Mouse (Mus musculus): ENCODE measurements at regions not wholly inside any gene's neighbourhood (a gene's known extent, or its start where the extent isn't known, plus 50 kb on each side); places are given as distances from the start of the nearest gene placed in this dataset.

DNA sequence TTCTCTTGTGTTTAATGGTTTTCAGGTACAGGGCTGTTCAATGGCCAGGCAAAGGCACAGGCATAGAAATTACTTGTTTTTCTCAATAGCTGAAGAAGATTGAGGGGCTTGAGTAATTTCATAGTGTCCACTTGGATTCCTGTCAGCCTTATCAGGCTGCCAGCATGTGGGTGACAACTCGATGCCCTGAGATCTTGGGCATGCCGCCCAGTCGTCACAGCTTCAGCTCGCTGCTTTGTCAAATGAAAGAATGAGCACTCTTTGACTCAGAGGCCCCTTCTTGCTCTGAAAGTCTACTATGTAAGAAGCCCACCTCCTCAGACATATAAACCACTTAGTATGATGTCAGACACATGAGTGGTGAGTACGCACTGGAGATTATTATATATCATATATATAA lies 272.6 kb downstream of the Rwdd3 start:
- DNase-seq (ENCODE audit: low spot score): no peak

DNA sequence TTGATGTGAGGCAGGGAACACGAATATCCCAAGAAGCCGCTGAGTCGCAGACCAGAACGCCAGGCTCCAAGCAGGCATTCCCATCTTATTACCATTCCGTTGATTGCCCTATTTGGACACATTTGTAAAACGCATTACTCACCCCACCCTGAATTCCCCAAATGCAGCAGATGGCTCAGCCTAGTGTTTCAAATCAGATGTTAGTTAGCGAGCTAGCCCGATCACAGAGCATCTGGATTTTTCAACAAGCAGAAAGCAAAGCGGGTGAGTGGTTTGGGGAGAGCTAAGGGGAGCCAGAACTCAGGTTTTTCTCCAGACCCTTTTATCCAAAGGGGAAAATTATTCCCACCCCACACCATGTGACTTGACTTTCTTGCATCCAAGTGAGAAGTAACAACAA lies 273.2 kb downstream of the Rwdd3 start:
- DNase-seq (ENCODE audit: low spot score): no peak

DNA sequence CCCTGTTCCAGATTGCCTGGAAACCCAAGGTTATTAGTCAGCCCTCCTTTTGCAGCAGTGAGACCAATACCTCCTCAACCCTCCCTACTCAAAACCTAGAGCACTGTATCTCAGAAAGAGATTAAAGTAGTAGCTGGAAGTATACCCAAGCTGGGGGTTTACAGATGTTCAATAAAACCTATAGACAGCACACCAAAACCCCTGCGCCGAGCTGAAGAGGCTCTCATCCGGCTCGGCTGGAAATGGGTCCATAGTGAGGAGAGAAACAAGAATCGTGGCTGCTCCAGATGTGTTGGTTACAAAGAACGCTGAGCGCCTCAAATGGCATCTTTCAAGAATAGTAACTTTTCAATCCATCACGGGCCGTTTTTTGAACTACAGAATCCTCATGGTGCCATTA lies 273.7 kb downstream of the Rwdd3 start:
- no peak for DNase-seq (ENCODE audit: low spot score)

DNA sequence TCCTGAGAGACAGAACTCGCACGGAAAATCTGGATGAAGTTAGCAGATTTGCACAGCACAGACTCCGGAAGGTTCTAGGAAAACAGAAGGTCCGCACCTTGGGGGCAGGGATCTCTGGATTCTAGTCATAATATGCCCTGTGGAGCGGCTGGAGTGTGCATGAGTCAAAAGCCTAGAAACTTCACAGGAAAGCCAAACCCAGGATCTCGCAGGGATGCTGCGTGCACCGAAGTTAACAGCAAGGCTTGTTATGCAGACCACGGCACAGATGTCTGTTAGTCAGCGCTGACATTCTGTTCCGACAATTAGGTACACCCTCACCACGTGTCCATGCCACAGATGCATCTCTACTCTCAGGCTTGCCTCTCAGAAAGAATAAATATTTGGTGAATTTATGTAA lies 274.3 kb downstream of the Rwdd3 start:
- no peak for DNase-seq (ENCODE audit: low spot score)

DNA sequence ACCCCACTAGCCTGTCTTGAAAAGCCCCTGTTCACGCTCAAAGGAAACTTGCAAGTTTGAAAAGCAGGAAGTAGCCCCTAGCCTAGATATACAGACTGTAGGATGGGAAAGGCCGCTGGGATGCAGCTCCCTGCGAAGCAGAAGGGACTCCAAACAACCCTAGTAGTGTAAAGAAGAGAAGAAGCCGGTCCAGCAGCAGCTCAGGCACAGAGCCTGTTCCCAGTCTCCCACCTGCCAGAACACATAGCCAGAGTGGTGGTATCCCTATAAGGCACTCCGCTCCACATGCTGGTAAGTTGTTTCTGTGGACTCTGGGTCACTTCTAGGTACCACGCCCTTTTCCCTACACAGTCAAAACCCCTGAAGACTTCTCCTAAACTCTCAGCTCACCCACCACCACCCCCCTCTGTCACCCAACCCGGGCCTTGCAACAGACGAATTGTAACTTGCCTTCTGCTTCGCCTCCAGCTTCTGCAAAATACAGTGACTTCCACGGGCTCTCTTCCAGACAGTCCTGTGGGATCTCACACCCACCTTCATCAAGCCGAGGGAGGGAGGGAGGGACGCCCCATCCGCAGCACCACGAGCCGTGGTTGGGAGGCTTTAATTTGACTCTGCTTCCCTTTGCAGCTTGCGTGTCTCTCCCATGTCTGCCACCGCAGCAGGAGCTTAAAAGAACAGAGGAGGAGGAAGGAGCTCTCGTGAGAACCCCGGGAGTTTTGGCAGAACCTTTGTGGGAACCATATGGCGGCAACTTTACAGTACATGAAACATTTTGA lies 285.2 kb downstream of the Rwdd3 start:
- DNase-seq (ENCODE audit: low spot score): no peak

DNA sequence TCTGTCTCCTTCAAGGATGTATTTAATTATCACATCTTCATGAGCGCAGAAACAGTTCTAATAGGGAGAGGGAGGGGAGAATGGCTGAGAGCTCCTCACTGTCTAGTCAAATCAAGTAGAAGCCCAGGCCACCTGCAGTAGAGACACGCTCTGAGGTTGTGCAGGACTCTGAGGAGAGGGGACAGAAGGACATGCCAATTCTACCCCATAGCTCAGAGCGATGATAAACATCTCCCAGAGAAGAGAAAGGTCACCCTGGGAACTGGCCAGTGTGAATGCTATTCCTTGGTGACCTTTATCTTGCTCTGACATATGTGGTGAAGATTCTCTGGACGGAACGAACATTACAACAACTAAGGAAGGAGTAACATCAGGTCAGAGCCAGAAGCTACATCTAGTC lies 286.1 kb downstream of the Rwdd3 start:
- DNase-seq (ENCODE audit: low spot score): no peak

DNA sequence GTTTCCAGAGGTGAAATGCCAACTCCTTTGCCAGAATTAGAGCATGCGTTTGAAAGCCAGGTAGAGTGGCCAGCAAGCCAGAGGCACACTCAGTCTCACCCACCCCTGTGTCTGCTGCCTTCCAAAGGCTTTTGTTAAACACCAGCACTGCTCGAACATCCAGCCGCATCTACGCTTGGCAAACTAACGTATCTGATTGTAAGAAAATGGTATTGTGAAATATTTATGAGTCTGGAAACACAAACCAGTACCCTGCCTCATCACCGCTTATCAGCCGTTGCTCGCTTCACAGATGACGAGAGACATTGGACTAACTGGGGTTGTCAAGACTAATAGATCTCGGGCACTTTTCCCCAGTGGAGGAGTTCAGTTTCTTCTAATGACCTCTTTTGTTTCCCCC lies 287.3 kb downstream of the Rwdd3 start:
- DNase-seq (ENCODE audit: low spot score): no peak

DNA sequence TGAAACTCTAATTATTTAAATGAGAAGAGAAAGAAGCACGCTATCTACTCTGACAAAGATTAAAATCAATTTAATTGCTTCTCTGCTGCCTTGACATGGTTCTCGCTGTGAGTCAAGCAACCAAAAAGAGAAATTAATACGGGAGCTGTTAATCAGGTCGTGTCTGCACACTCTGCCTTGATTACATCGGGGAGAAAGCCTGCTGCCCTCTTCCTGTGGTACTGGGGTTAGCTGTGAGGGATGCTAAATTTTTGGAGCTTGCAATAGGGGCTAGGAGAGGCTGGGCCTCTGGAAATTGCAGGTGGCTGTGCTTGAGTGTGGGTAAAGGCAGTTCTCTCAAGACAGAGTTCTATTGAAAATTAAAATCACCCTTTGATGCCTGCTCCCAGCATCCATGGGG lies 287.8 kb downstream of the Rwdd3 start:
- no peak for DNase-seq (ENCODE audit: low spot score)

DNA sequence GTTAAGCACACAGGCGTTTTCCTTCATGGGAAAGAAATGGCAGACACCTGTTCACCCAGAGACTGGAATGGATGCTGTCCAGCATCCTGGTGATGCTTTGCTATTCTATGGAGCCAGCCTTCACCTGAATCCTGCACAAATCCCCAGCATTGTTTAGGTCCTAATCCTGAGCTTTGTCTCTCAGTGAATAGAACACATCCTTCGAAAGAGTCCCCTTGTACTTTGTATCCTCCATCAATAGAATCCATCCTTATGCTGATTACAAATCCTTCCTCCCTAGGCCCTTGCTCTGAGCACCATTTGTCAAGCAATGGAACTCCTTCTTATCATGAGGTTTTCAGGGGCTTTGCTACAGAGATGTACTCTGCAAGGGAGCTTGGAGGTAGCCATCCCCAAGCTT lies 292.1 kb downstream of the Rwdd3 start:
- no peak for DNase-seq (ENCODE audit: low spot score)

DNA sequence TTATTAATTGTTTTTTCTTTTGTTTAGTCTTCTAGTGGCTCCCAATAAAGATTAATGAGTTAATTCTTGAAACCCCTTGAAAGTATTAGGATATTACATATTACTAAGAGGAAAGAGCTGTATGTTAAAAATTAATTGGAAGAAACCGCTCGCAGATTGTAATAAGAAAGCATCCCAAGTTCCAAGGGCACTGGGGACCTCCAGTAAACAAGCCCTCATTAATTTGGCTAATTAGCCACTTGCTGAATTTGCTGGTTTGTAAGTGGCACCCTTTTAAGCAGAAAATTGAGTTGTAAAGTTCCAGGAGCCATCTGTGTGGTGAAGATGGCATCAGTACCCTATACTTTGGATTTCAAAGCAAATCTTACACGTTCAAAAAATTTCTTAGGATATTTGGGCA lies 295.8 kb downstream of the Rwdd3 start:
- DNase-seq (ENCODE audit: low spot score): no peak

DNA sequence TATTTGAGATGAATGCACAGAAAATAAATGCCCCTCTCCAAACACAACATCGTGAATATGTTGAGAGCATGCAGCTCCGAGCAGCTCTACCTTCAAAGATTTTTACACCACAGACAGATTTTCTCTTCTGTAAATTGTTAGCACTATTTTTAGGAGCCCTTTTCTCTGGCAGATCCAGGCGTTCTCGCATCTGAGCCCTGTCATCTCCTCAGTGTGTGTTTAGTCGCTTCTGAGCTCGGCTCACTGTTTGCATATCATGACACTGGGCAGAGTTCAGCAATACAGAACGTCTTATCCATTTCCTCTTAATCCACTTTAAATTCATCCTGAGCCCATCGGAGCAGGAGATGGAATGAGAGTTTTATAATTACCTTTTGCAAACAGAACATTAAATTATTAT lies 306.5 kb downstream of the Rwdd3 start:
- no peak for DNase-seq (ENCODE audit: low spot score)

DNA sequence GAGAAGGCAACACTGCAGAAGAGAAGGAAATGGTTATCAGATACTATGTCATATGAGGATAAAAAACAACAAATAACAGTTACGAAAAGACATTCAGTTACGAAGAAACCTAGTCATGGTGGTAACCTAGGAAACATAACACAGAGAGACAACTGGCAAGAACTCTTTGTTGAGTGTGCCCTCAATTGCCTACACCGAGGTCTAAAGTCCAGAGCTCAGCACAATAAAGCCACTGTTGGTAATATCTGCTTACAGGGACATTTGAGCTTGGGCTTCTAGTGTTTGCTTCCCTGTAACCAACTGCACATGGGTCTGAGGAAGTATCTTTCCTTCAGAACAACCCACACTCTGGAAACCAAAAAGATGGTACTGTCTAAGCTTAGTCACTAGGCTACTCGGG lies 309.9 kb downstream of the Rwdd3 start:
- no peak for DNase-seq (ENCODE audit: low spot score)

DNA sequence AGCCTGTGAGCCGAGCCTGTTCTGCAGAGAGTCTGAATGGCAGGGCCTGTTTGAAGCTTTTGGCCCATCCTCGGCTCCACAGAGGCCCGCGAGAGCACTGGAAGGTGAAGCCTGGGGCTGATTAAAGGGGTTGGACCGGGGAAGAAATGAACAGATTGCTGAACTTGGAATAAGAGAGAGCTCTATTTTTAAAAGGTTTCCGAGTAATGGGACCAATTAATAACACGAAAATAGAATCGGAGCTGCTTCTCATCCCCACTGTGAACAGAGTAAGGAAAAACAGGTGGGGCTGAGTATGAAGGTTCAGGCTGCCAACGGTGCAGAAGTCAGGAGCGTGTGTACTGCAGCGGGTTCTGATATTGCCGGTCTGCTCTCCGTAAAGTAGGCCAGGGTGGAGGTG lies 313.2 kb downstream of the Rwdd3 start:
- DNase-seq (ENCODE audit: low spot score): no peak

DNA sequence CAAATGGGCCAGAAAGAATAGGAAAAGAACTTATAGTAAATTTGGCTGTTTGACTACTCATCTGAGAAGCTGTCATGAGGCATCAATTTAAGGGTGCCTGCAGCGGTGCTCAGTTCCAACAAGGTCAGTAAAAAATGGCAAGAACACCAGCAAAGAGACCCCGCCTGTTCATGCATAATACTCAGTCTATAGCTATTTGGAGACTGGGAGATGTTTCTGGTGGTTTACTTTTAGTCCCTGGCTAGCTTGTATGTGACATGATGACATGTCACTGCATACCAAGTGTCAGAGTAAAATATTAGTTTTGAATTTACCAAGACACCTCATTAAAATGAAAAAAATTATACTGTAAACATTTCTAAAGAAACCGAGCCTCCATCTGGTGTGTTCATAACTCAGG lies 317.2 kb downstream of the Rwdd3 start:
- DNase-seq (ENCODE audit: low spot score): no peak

DNA sequence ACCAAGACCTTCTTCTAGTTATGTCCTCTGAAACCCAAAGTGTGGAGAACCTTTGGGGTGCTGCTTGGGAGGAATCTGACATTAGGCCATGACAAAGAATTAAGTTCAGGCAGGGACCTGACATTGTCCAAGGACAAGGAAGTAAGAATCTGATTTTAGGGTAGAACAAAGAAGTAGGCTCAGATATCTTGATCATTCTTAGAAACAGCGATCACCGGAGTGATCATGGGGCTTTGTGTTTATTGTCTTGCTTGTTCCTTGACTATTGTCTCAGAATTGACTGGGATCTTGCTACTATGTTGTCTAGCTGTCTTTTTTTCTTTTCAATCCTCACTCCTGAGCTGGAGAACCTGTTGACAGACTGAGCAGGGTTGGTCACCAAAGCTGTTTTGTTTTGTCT lies 327.9 kb downstream of the Rwdd3 start:
- no peak for DNase-seq (ENCODE audit: low spot score)

DNA sequence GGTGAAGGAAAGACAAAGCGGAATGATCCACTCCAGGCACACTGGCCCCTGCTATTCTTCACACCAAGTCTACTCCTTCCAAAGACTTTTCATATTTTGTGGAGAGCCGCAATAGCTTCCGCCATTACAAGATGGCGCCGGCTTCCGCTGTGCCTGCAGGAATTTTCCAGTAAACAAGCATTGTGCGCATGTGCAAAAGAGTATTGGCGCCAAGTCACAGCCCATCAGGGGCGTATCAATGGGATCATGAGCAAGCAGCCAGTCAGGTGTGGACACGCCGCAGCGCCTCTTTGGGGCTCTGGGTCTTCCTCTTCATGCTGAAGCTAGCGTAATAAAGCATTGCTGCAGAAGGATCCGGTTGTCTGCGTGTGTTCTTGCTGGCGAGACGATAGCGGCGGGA lies 348.0 kb downstream of the Rwdd3 start:
- DNase-seq (ENCODE audit: low spot score): no peak

DNA sequence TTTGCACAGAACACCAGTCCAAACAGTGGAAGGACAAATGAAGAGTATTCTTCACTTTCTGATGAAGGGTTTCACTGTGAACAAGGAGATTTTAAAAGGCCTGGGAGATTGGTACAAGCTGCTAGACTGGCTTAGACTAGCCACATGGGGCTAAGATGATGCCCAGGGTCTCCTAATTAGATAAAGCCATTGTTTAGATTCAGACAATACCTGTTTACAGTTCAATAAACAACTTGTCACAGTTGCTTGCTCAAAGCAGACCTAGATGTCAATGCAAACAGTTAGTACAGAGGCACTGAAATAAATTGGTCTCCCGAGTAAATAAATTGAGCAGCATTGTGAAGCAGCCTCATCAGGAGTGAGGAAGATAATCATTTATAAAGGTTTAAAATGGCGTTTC lies 359.6 kb downstream of the Rwdd3 start:
- DNase-seq (ENCODE audit: low spot score): no peak

DNA sequence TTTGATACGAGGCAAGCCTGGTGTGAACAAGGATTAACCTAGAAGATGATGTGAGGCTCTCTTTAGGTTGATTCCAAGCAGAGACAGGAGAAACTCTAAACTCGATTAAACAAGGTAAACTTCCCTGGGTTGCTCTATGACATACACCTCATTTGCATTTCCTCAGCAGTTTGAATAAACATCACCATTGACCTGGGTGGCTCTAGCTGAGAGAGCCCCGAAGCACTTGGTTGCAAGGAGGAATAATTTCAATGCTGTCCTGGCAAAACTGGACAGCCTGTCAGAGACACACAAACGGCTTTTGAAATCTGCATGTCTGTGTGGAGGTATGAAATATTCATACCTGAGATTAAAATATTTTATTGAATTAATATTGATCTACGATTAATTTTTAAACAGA lies 361.0 kb downstream of the Rwdd3 start:
- DNase-seq (ENCODE audit: low spot score): no peak

DNA sequence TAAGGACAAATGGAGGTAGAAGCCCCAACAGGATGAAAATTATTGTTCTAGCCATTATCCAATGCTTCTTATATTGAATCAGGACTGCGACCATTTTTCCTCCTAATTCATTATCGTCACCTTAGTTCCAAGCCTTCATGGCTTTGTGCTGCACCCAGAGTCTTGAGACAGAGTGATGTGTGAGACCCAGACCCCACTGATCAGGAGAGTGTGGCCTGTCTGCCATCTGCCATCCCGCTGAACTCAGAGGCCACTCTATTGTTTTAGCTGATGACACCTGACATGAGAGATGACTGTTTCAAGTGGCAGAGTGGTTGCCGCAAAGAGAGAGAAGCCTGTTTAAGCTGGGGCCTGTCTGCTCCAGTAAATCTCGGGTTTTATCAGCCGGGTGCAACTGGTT lies 361.4 kb downstream of the Rwdd3 start:
- DNase-seq (ENCODE audit: low spot score): no peak

DNA sequence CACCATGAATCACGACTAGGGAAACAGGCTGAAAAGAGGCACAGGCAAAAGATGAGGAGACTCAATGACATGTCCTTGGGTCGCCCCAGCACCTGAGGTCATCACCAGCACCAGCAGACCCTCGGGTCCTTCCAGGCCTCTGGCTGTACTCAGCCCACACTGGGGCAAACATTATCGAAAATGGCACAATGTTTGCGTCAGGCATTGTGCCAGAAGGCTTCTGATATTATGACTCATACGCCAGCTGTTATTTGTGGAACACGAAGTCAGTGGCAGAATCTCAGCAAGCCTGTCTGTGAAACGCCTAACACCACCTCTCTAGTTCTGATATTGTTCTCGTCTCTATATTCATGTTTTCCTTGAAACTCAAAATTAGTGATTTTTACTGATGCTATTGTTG lies 384.8 kb downstream of the Rwdd3 start:
- no peak for DNase-seq (ENCODE audit: low spot score)

DNA sequence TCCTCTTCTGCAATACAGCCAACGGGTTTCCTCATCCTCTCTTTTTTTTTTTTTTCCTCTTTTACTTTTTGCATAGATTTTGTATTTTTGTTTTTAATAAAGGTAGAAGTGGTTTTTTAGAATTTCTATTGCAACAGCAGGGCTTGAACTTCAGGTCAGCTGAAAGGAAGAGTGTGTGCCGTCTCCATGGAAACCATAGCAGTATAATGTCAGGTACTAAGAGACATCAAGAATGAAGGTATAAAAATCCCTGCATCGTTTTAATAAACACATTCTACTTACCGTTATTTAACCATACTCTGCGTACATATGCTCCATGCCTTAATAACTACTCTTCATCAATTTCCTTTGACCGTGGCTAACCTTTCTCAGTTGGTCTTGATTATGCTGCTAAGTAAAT lies 390.0 kb downstream of the Rwdd3 start:
- no peak for DNase-seq (ENCODE audit: low spot score)

DNA sequence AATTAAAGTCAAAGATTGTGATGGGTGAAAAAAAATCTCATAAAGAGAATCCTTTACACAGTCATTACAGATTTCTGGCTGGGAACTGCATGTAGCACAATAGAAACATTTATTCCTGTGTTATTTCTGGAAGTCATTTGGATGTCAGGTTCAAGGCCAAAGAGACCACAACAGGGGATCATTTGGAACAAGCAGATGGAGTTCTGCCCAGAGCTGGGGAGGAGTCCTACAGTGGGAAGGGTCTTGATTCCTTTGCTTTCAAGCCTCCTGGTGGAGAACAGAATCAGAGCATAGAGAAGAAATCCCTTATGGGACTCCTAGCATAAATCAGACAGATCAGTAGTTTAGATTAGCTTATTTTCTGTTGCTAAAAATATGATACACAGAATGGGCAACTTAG lies 392.4 kb downstream of the Rwdd3 start:
- DNase-seq (ENCODE audit: low spot score): no peak

DNA sequence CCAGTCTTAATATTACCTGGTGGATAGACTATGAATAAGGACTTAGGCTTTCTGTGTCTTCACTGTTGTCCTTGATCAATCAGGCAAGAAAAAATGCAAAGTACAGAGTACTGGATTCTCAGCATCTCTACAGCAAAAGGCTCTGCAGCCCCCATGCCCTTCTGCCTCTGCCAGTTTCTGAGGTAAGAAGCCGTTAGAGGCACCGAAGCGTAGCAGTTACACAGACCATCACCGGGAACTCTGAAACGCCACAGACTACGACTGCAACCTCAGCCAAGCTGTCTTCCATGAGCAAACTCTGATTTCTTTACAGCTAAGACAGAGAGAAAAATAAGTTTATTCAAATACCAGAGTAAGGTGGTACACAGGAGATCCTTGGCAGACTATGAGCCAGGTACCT lies 396.5 kb downstream of the Rwdd3 start:
- no peak for DNase-seq (ENCODE audit: low spot score)

DNA sequence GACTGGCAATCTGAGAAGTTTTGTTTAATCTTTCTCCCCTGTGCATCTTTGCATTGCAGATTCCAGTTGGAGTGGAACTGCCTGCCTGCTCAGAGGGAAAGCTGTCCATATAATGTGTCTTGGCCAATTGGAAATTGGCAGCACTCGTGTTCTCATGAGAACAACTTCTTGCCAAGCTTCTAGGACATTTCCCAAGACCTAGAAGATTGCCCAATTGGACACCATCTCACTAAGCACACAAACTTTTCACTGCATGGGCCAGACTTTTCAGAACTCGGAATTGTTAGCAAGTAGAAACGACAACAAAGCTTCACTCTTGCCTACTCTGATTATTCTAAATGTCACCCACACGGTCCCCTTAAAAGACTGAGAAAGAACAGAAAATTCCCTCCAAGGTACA lies 409.8 kb downstream of the Rwdd3 start:
- no peak for DNase-seq (ENCODE audit: low spot score)
